Mouse (Mus musculus) adrenal gland, adult 18-20 months (tissue): ENCODE results near the gene Sppl2a. TPM values are rescaled to one million over a fixed set of nuclear protein-coding genes. Genes with fewer than 3 reads are reported as not detected.
"Not testable (repeated sequence)": the region's sequence is repeated elsewhere in the genome, so short reads cannot be mapped to it uniquely, and the experiment has no call there.

ENCODE experiments used
- DNase-seq, 2 experiments: peaks; one replicate each; pipeline ENCODE4 v3.0.0; 2021 to 2022; ENCODE audit warnings: low spot score in 2 of 2
- long read RNA-seq, 2 experiments: library from polyadenylated mRNA; stranded (forward); transcript quantifications; one replicate each; pipeline ENCODE4 v2.0.0; 2021
- total RNA-seq, 2 experiments: library from RNA; stranded (reverse); gene quantifications; 1 replicate in 1 of 2; 2 replicates in 1 of 2; pipeline ENCODE4 v1.2.3; 2021

The Sppl2a gene
- 10 to 100 TPM; 80.9 to 81.2 TPM for total RNA-seq
- long read RNA-seq, experiment 1, full-length matches to known transcripts, result 12 of 21 reads
- long read RNA-seq, experiment 1, partial matches to known transcripts, result 2 of 21 reads
- long read RNA-seq, experiment 1, other reads (novel, unspliced or antisense), result 7 of 21 reads
- long read RNA-seq, experiment 2, full-length matches to known transcripts, result 27 of 62 reads
- long read RNA-seq, experiment 2, partial matches to known transcripts, result 6 of 62 reads
- long read RNA-seq, experiment 2, other reads (novel, unspliced or antisense), result 29 of 62 reads

GRCm38 (mm10) chr2:126932897-126933641 is at the start of gene Sppl2a:
Gene Sppl2a, minus strand, starts transcription at chr2:126933235.
- DNase-seq, result peak; percentile 81 to 83

GRCm38 (mm10) chr2:126977428-126977827 is 44.4 kb upstream of the Sppl2a start:
- DNase-seq, result no peak

GRCm38 (mm10) chr2:126961696-126962095 is 28.7 kb upstream of the Sppl2a start:
- no peak for DNase-seq

- DNase-seq, result no peak
Measured at GRCm38 (mm10) chr2:126955671-126956070, 22.6 kb upstream of the Sppl2a start.

GRCm38 (mm10) chr2:126951085-126951484 is 18.1 kb upstream of the Sppl2a start:
- DNase-seq, result peak; percentile 10 to 43

GRCm38 (mm10) chr2:126950453-126950852 is 17.4 kb upstream of the Sppl2a start:
- DNase-seq, result no peak

- peak; percentile 29 to 52 for DNase-seq
Measured at GRCm38 (mm10) chr2:126949856-126950255, 16.8 kb upstream of the Sppl2a start.

GRCm38 (mm10) chr2:126949297-126949696 is 16.3 kb upstream of the Sppl2a start:
- DNase-seq, result not testable (repeated sequence)

GRCm38 (mm10) chr2:126948231-126948630 is 15.2 kb upstream of the Sppl2a start:
- no peak for DNase-seq

- DNase-seq, result no peak
Measured at GRCm38 (mm10) chr2:126947646-126948045, 14.6 kb upstream of the Sppl2a start.

GRCm38 (mm10) chr2:126943211-126943610 is 10.2 kb upstream of the Sppl2a start:
- no peak for DNase-seq

- no peak for DNase-seq
Measured at GRCm38 (mm10) chr2:126940314-126940866, 7.4 kb upstream of the Sppl2a start.

GRCm38 (mm10) chr2:126938069-126938468 is 5.0 kb upstream of the Sppl2a start:
- DNase-seq, result no peak

GRCm38 (mm10) chr2:126933921-126934320 is 886 bp upstream of the Sppl2a start:
- no peak for DNase-seq

- peak; percentile 55 to 59 for DNase-seq
Measured at GRCm38 (mm10) chr2:126932261-126932896, 656 bp downstream of the Sppl2a start.

- DNase-seq, result no peak
Measured at GRCm38 (mm10) chr2:126931784-126932183, 1.3 kb downstream of the Sppl2a start.

GRCm38 (mm10) chr2:126928681-126929080 is 4.4 kb downstream of the Sppl2a start:
- no peak for DNase-seq

- no peak for DNase-seq
Measured at GRCm38 (mm10) chr2:126920358-126921060, 12.5 kb downstream of the Sppl2a start.

- no peak for DNase-seq
Measured at GRCm38 (mm10) chr2:126916236-126916635, 16.8 kb downstream of the Sppl2a start.

GRCm38 (mm10) chr2:126914096-126914495 is 18.9 kb downstream of the Sppl2a start:
- no peak for DNase-seq

- no peak for DNase-seq
Measured at GRCm38 (mm10) chr2:126904162-126904561, 28.9 kb downstream of the Sppl2a start.
